Mouse (Mus musculus) liver, postnatal 0 days (tissue): Measurements from ENCODE around the gene Slc6a18.
A peak's percentile ranks its signal among the peaks of the same experiment; 100 is the strongest.

Source experiments
- CTCF ChIP-seq: sonication (generic); IDR thresholded peaks from 2 replicates; pipeline ENCODE4 v1.5.1; 2016; ENCODE audit warnings: antibody characterized with exemption, low read depth
- EP300 ChIP-seq: IDR thresholded peaks from 2 replicates; pipeline ENCODE4 v1.6.1; 2016; ENCODE audit warnings: antibody characterized with exemption, low read depth, mild to moderate bottlenecking

DNA sequence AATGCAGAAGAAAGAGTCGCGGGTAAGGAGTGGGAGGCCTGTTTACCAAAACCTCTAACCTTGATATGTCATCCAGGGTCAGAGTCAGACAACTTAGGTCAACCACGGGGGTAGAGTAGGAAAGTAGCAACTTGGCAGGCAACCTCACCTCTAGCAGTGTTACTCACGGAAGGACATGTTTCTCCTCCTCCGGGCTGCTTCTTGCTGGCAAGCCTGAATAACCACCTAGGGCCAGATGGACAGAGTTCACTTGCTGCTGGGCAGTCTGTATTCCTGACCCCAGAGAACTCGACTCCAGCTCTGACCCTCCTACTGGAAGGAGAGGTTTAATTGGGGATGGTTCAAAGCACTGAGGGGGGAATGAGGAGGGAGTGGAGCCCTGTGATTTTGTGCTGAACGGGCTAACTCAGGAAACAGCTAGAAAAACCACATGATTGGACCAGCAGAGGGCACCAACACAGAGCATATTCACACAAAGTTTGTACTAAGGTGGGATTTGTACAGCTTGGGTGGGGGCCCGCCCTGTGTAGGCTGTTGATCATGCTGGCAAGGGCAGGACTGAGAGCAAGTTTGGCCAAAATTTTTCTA lies 45.4 kb upstream of the Slc6a18 start:
- TF ChIP-seq CTCF (peak; percentile 69), EP300 (no peak)
